Mouse (Mus musculus) spleen, postnatal 10 days (tissue): Measurements from ENCODE around the gene Fzr1.
A peak's percentile ranks its signal among the peaks of the same experiment; 100 is the strongest.

Experiments
- DNase-seq, 2 experiments: peaks; one replicate each; pipeline ENCODE4 v3.0.0; 2021 to 2022; ENCODE audit warnings: low spot score in 2 of 2

Gene Fzr1

DNA sequence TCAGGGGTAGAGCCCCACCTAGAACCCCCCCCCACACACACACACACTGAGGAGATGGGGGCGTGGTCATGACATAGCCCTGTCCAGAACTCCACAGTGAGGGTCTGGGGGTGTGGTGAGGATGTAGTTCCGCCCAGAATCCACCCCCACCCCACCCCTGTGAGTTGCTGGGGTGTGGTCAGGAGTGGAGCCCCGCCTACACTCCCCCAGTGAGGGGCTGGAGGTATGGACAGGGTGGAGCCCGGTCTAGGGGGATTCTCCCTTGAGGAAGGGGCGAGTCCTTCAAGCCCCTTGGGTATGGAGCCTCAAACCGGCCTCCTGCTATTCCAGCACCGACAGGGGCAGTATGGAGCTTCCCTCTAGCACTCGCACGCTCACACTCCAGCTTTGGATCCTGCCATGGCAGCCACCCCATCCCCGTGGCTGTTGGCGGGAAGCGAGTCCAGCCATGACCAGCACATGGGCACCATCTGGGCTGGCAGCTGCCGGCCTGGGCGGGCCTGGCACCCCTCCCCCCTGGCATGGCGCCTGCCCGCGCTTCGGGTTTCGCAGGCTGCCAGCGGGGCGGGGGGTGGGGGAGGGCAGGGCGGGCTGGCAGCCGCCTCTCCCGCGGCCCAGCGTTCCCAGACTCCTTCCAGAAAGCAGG, 38.4 kb upstream of the Fzr1 start:
- peak in 1 of 2 experiments; percentile 57 for DNase-seq

DNA sequence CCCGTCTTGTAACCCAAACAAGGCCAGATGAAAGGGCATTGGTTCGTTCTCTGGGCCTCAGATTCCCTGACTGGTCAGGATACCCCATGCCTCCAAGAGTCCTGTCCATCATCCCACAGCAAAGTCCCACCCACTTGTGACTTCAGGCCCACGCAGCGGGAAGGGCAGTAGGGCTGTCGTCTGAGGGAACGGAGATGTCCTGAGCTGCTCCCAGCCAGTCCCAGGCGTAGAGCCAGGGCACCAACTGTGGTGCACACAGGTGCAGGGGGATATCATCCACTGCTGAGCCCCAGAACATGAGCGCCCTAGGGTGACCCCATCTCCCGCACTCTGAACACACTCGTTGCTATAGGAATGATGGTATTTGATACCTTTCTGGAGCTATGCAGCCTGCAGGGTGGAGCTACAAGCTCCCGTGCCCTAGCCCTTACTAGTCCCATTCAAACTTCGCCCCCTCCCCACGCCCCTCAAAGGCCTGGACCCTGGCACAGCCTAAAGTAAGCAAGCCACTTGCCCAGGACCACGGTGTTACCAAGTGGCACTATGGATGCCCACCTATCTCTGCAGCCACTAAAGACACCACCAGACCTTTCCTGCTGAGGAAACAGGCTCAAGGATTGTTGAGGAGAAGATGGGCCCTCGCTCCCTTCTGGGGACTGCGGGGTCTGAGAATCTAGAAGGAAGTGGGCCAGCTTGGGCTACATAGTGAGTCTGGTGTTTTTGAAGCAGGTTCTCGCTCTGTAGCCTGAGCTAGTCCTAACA, 37.4 kb upstream of the Fzr1 start:
- no peak for DNase-seq

DNA sequence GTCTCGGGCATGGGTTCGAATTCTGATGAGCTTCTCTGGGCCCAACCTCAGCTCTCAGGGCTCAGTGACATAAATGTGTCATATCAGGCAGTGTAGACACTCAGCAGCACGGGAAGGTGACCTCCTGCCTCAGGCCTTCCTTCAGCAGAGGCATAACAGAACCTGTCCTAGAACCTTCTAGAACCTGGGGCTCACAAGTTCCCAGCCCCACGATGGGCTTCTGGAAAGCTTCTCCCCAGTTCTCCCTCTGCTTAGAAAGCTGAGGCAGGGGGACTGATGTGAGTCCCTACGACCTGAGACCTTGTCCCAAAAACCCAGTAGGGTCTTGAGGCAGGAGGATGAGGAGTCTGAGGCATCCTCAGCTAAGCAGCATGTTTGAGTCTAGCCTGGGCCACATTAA, 36.8 kb upstream of the Fzr1 start:
- no peak for DNase-seq

DNA sequence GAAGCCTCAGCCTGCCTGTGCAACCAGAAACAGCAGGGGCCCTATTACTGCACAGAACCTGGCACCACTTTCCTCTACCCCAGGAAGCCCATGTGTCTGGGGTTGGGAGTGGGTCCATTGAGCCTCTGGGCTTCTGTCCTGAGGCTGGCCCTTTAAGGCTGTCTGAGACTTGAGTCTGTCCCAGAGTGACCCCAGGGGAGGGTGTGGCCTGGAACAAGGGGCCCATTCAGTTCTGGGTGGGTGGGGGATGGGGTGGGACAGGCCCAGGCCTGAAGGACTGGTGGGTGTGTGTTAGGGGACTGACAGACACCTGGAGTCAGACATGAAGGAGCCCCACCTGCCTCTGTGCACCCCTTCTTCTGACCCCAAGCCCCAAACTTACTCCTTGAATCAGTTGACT, 36.4 kb upstream of the Fzr1 start:
- no peak for DNase-seq

DNA sequence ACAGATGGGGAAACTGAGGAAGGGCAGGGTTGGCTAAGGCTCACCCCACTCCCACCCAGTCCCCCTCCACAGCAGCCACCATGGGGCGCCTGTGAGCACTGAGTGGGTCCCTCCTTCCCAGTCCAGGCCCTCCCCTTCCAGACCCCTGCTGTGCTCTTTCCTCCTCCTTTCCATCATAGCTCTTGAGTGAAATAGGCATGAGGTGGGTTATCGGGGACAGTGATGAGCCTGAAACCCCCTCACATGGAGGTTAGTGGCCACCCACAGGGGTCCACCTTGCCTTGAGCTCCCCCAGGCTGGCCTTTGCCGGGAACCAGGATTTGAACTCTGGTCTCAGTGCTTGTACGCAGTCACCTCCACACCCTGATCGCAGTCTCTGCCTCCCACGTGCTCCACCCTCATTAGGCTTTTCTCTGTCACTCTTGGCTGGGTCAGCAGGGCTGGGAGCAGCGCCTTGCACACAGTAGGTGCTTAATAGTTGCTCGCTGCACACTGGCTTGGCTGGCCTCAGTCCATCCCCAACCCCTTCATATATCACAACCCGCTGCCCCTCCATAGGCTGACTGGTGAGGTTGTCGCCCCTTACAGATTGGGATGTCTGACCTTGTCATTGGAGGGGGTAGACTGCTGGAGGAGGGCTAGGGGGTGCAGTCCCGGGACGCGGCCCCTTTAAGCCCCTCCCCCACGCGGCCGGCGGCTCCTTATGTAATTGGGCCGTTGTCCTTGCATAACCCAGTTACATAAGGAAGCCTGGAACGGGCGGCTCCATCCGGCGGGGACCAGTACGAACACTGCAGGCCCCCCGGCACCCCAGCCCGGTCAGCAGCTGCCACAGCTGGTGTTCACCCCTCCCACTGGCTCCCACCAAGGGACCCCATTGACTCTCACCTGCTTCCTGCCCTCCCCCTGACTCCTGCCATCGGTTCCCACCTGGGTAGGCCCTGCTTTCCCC, 35.3 kb upstream of the Fzr1 start:
- peak in 1 of 2 experiments; percentile 68 for DNase-seq

DNA sequence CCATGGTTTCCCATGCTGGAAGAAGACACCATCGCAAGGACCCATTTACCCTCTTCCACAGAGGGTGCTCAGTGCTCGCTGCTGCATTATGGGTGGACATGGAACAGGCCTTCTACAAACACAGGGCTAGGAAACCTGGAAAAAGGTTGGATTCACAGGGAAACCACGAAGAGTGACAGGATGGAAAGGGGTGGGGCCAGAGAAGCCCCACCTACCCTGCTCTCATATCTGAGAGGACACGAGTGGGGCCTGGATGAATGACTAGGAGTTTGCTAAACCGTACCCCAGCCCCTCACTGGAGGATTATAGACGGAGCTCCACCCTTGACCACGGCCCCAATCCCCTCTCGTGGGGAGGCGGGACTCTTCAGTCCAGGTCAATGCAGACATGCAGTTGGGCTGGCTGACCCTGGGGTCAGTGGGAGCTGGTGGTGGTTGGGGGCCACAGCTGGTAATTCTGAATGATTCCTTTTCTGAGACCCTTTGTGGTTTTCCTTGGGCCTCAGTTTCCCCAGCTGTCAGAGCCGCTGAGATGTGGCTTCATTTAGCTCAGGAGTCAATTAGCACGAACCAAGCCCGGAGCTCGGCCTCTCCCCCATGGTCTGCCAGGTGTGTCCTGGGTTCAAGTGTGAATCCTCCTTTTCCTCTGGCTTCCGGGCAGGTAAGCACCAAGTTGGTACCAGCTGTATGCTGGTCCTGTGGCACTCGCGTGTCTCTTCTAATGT, 34.4 kb upstream of the Fzr1 start:
- no peak for DNase-seq

DNA sequence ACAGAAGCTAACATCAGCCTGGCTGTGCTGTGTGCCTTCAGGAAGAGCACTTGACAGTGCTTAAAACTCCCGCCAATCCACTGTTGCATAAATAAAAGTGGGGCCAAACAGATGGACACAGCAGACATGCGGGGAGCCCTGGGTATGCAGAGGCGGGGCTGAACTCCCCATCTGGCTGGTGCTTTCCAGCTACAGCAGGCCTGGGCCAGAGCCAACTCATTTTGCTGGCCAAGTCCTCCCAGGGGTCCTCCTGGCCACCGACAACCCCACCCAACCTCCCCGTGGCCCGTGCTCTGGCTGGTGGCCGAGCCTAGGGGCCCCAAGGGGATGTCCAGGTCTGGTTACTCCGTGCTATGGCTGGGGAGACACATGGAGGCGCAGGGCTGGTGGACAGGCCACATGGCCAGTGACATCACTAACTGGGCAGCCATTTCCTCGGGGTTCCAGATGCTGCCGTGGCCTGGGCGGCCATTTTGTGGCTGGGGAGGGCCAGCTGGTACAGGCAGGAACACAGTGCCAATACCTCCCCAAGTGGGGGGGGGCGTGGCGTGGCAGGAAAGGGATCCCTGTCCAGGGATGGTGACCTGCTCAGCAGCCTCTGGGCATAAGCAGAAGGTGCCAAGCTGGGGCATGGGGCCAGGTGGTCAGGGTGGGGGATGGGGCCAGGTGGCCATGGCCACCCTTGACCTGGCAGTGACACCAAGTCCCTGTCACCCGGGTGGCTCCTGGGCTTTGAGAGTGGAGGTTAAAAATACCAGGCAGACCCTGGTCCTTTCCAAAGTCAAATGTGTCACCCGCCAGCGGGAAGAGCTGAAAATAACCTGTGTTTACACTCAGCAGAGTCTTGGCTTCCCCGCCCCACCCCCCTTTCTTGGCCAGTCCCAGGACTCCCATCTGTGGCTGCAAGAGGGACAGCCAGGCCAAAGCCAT, 33.4 kb upstream of the Fzr1 start:
- DNase-seq = peak in 1 of 2 experiments; percentile 44

DNA sequence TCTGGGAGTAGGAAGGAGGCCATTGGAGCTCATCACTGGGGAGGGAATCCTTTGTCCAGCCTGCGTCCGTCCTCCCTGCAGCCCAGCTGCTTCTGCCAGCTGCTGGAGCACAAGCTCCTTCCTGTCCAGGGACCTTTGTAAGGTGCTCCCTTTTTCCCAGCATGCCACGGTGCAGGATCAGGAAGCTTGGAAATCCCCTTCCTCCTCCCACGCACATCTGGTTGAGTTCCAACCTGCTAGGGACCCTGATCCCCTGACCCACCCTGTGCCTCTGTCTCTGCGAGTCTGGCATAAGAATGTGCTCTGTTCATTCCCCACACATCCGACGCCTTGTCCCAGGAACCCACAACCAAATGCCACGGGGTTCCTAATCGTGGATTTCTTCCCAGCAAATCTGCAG, 32.7 kb upstream of the Fzr1 start:
- no peak for DNase-seq

DNA sequence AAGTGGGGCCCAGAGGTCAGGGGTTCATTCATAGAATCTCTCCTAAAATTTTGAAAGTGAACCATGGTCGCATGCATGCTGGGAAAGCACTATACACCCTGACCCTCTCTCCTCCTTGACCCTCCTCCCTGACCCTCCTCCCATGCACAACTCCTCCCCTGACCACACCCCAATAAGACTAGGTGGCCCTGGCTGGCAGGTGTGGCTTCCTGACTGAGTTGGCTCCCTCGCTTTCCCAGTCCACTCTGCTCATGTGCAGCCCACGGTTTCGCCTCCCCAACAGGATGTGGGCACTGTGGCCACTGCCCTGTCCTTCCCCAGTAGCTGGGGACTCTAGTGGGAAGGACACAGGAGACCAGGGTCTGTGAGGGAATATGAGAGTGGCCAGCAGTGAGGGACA, 32.0 kb upstream of the Fzr1 start:
- DNase-seq = peak in 1 of 2 experiments; percentile 27

DNA sequence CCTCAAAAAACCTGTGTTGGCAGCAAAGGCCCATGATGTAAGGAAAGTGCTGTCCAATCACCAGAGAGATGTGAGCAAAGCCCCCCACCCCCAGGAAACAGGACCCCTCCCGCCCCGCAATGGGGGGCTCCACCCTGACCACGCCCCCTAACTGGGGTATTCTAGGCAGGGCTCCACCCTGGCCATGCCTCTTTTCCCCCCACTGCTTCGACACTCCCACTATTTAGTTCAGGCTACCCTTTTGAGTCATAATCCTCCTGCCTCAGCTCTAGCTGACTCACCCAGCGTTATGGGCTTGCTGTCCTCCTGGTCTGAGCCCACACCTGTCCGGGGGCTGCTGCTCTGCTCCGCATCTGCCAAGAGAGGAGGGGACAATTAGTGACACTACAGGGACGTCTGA, 31.0 kb upstream of the Fzr1 start:
- DNase-seq = no peak

DNA sequence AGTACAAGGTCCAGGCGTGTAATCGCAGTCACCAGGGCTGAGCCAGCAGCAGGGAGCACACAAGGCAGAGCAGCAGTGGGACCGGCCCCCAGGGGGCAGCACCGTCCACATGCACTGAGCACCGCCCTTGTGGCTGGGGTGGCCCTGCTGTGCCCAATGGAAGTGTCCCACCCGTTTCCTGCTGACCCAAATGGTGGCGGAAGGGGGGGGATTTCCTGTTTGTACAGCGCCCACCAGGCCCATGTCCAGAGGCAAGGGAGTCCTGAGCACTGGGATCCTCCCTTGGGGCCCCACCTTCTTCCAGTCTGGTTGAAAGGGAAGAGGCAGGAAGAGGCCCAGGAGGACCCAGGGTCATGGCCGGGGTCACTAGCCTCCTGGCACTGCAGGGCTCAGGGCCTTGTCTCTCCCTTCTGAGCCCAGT, 30.6 kb upstream of the Fzr1 start:
- DNase-seq = peak; percentile 75 to 90

DNA sequence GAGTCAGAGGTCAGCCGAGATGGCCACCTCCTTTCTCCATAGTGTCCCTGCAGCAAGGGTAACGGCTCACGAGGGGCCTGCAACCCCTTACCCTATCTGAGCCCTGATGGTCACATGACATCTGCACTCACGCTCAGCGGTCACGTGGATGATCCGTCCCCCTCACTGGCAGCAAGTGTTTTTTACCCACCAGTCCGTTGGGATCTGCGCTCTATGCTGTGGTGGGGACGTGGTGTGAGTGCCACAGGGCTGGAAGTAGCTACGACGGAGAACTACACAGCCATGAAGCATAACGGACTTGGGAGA, 30.1 kb upstream of the Fzr1 start:
- DNase-seq = no peak

DNA sequence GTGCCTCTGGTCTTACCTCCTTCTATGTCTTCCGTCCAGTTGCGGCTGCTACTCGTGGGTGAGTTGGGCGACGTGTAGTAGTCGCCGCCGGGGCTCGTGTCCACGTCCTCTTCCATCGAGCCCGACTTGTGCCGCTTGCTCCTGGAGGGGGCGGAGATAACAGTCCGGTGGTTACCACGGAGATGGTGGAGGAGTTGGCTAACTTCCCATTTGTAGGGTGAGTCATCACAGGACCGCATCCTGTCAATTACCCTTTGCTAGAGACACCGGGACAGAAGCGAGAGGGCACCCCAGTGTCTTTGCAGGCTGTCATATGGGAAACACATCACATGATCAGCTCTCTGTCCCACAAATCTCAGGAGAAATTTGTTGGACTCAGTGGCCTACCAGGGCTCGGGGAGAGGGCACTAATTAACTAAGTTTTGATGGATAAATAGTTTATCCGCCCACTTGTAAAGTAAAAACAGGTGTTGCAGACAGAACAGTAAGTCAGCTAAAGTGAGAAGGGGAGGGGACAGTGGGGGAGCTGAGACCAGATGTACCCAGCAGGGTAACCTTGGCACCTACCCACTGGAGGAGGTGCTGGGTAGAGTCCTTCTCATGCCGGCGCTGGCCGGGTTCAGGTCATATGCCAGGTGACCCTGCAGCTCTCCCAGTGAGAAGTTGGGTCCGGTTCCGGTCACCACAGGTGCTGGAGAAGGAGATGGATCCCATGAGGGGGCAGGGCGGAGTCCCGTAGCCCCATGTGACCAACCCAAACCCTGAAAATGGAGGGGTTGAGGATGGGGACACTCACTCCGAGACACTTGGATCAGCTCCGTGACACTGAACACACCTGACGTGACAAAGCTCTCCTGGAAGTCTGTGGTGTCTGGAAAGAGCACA, 29.5 kb upstream of the Fzr1 start:
- DNase-seq = peak; percentile 46 to 70

DNA sequence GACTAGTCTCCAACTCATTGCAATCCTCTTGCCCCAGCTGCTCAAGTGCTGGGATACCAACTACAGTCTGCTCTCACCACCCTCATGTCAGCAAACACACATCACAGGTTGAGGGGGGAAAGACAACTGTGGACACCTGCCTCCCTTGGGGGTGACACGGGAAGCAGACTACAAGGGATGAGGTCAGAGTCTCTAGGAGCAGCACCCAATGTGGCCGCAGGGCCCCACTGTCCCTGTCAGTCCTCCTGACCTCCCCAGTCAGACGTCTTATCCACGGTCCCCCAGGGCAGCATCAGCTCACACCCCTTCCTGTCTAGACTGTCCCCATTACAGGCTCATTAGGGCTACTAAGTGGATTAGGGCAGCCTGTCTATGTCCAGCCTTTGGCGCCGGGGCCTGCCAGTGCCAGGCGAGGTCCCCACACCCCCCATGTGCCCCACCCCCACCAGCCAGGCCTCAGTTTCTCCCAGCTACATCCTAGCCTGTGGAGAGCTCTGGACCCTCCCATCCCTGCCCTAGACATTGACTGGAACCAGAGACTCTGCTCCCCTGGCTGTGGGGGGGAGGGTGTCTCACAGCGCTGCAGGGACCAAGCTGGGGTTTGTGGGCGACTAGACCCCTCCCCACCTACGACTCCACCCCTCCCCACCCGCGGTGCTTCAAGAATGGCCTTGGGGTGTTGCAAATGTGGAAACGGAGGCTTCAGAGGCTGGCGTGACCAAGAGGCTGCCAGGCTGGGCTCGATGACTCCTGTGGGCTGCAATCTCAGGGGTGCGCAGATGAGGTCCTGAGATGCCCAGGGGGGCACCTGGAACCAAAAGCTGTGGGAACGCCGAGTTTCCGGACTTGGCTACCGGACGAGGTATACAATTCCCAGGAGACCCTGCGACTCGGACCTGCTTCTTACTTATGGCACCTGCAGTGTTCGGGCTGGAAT, 28.5 kb upstream of the Fzr1 start:
- DNase-seq = peak in 1 of 2 experiments; percentile 21

DNA sequence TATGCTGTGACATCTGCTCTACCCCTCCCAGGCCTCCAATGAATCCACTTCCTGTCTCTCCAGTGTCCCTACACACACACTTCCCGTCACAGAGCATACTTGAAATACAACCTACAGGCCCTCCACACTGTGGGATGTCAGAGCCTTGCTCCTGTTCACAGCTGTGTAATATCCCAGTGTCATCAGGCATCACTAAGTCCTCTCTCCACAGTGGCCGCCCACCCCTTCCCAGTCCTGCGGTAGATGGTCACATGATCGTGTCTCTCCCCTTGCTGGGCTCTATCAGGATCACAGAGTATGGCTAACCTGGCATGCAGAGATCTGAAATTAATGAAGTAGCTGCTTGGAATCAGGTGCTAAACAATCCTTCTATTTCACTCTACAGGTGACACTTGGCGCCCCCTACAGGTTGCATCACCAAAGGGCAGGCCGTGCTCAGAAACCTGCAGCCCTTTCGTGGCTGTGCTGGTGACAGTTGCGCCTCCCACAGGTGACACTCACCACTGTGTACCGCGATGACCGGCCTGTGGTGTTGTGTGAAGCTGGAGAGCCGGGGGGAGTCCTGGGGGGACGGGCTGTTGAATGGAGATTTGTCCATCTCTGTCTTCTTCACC, 27.4 kb upstream of the Fzr1 start:
- peak; percentile 71 to 86 for DNase-seq

DNA sequence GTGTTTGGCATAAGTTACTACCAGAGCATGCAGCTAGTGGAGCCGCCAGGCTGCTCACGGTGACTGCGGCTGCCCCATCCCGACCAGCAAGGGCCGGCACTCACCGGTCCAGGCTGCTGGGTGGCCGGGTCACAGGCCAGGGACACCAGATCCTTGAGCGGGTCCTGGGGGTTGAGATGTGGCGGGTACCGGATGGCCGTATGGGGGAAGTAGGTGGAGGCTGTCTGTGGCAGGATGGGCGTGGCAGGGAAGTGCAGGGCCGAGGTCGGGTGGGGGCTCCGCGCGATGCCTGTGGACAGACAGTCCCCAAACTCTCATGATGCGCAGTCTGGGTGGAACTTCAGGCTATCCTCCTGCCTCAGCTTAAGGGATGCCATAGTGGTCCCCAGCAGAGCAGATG, 26.4 kb upstream of the Fzr1 start:
- DNase-seq = peak in 1 of 2 experiments; percentile 60

DNA sequence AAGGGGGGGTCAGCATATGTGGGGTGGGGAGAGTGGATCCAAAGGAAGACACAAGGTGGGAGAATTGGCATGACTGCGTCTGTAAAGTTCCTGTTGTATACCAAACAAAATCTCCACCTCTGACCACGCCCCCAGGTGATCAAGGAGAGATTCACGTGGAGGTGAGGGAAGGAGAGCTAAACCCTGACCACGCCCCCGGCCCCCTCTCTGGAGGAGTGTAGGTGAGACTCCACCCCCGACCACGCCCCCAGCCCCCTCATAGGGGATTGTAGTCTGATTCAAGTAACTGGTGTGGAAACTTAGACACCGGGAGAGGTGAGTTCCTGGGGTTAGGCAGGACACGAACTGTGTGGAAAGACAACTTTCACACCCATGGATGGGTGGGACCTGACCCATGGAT, 25.8 kb upstream of the Fzr1 start:
- DNase-seq = no peak

DNA sequence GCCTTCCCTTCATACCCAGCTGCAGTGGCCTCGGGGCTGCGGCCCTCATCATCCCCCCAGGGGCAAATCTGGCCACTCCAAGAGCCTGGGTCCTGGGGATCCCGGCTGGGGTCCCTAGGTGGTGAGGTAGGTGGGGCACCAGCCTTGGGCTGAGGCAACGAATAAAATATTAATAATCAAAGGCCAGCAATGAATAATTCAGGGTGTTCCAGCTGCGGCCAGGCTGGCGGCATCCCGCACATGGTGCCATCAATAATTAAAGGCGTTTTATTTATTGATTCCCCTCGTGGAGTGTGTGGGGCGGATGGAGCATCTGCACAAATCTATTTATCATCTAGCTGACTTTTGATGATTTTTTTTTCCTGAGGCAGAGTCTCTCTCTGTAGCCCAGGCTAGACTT, 25.2 kb upstream of the Fzr1 start:
- no peak for DNase-seq
